Mouse (Mus musculus) midbrain, embryonic 11.5 days (tissue): Measurements from ENCODE around the gene Doc2b. TPM values are rescaled to one million over a fixed set of nuclear protein-coding genes. Genes with fewer than 3 reads are reported as not detected.
A peak's percentile ranks its signal among the peaks of the same experiment; 100 is the strongest.

Experiments
- ATAC-seq: fragments of 200-750 bp; cut with Nextera tagmentation; 2 replicates; pipeline ENCODE4 v1.8.0; 2017; ENCODE audit warnings: moderate TSS enrichment, moderate library complexity; ENCODE audit not compliant: low FRiP score
- DNase-seq: peaks from one replicate; pipeline ENCODE4 v3.0.0; 2015; ENCODE audit warnings: low spot score; ENCODE audit errors: missing footprints
- H3K27ac ChIP-seq: fragments of 300-500 bp; sonication (generic); 2 replicates; pipeline ENCODE4 v1.5.1; 2014; ENCODE audit warnings: low read depth, low read length
- H3K27me3 ChIP-seq: fragments of 300-500 bp; sonication (generic); 2 replicates; pipeline ENCODE4 v1.6.1; 2014; ENCODE audit warnings: mild to moderate bottlenecking, low read length, moderate library complexity, mixed read lengths; ENCODE audit not compliant: control insufficient read depth, insufficient read depth
- H3K36me3 ChIP-seq: fragments of 300-500 bp; sonication (generic); 2 replicates; pipeline ENCODE4 v1.6.1; 2014; ENCODE audit warnings: mild to moderate bottlenecking, low read length, moderate library complexity, mixed read lengths; ENCODE audit not compliant: control insufficient read depth, insufficient read depth
- H3K4me1 ChIP-seq: fragments of 300-500 bp; sonication (generic); 2 replicates; pipeline ENCODE4 v1.6.1; 2014; ENCODE audit warnings: low read length; ENCODE audit not compliant: control insufficient read depth, insufficient read depth
- H3K4me2 ChIP-seq: fragments of 300-500 bp; sonication (generic); 2 replicates; pipeline ENCODE4 v1.6.1; 2014; ENCODE audit warnings: mild to moderate bottlenecking, moderate library complexity
- H3K4me3 ChIP-seq: fragments of 300-500 bp; sonication (generic); 2 replicates; pipeline ENCODE4 v1.5.1; 2014; ENCODE audit warnings: low read depth, low read length
- H3K9ac ChIP-seq: fragments of 300-500 bp; sonication (generic); 2 replicates; pipeline ENCODE4 v1.6.1; 2014; ENCODE audit warnings: low read length
- H3K9me3 ChIP-seq: fragments of 300-500 bp; sonication (generic); 2 replicates; pipeline ENCODE4 v1.6.1; 2016; ENCODE audit warnings: low read length; ENCODE audit not compliant: control insufficient read depth
- WGBS: fragments of 180-500 bp; shearing (Covaris S2); extraction: QIAGEN DNeasy Blood & Tissue Kit; methylation state at CpG from one replicate; pipeline ENCODE4 v1.1.7; 2014; 5-methylcytosine and 5-hydroxymethylcytosine counted together
- polyA plus RNA-seq: library from polyadenylated mRNA; unstranded; fragments of >200 nt; fragmentation: Nextera tagmentation; extraction: Ambion mirVana; gene quantifications from 2 replicates; pipeline ENCODE4 v1.2.1, GENCODE M21; 2014

Doc2b gene
- polyA plus RNA-seq: 0.58 and 0.68 TPM in 2 replicates

DNA sequence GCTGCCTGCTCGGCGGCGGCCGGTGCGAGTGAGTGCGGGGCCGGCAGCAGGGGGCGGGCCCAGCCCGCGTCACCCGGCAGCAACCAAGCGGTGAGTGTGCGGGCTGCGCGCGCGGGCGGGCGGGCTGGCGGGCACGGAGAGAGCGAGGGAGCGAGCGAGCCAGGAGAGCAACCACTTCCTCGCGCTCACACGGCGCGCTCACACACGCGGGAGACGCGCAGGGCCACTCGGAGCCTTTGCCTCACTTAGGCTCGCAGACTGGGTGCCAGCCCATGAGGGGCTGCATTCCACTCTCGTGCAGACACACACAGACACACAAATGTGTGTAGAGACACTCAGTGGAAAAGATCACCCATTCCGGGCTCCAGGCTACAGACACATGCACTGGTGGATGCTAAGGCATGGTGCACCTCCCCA lies at the start of gene Doc2b:
Doc2b (minus strand) TSS at position 21 of the 417 bp plus-strand sequence.
- no peaks in the 10 kb centered on the region for H3K9me3 ChIP-seq
- DNase-seq: no peak
- H3K27me3 ChIP-seq: peaks cover 40% of the 10 kb centered on the region
- ATAC-seq: peak; percentile 72
- H3K36me3 ChIP-seq: no peaks in the 10 kb centered on the region
- H3K4me3 ChIP-seq: peak within 1 kb of the TSS; percentile 36
- peak within 1 kb of the TSS; percentile 48 for H3K4me2 ChIP-seq
- H3K4me1 ChIP-seq: peaks cover 12% of the 10 kb centered on the region; the same call in 1 of the 2 replicates
- H3K27ac ChIP-seq: no peak within 1 kb of the TSS
- H3K9ac ChIP-seq: peak within 1 kb of the TSS; percentile 39
- 3% methylated on average over 30 of the region's 37 CpGs for WGBS

DNA sequence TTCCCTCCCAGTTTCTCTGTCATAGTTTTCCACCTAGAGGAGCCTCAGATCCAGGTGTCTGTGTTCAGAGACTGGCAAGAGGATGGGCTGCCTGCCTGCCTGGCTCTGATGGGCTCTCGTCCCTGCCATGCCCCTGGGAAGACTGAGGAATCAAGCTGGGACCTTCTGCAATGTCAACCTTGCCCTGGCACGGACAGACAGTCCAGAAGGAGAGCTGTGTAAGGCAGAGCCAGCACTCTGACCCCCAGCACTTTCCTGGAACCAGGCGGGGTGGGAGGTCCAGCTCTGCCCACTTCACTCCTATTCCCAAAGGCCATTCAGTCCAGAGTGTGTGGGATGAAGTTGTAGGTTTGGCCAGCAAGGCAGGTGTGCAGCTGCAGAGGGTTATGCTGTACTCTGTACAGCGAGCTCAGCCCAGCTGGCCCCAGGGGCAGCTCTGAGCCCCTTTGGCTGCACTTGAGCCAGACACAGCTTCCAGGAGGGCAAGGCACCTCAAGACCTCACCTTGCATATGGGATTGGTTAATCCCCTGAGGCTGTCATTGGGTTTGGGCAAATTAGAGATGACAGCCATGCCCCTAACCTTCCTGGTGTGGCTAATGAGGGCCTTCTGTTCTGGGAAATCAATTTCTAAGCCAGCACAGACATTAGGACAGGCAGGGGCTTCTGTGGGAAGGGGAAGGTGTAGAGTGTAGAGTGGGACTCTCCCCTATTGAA lies 47.2 kb upstream of the Doc2b start:
- ATAC-seq (no peak), DNase-seq (no peak)
- no peak overlapping the region for H3K4me3 ChIP-seq
- no peaks in the 10 kb centered on the region for H3K27me3 ChIP-seq
- peaks cover 21% of the 10 kb centered on the region for H3K4me1 ChIP-seq
- no peaks in the 10 kb centered on the region for H3K36me3 ChIP-seq
- no peaks in the 10 kb centered on the region for H3K9me3 ChIP-seq
- no peak overlapping the region for H3K4me2 ChIP-seq
- WGBS: 58% methylated on average over 4 of the region's 4 CpGs
- no peak overlapping the region for H3K9ac ChIP-seq
- no peak overlapping the region; the same call in 1 of the 2 replicates for H3K27ac ChIP-seq

DNA sequence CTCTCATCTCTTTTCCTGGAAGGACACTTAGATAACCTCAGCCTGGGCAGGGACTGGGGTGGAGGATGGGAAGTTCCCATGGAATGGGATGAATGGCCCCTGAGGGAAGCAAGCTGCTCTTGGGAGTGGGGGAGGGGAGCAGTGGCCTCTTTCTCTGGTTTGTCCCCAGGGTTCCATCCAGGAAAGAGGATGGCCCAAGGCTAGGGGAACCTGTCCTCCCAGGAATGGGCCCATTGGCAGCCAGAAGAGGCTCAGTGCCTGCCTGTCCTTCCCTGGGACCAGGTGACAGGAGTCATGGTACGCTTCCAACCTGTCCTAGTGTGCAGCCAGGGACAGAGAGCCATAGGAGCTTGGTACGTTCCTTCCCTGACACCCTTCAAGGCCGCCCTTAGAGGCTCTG lies 45.7 kb upstream of the Doc2b start:
- peaks cover 21% of the 10 kb centered on the region for H3K4me1 ChIP-seq
- WGBS: 77% methylated on average over 3 of the region's 3 CpGs
- H3K27ac ChIP-seq: peak overlapping the region; percentile 57
- H3K27me3 ChIP-seq: no peaks in the 10 kb centered on the region
- no peak overlapping the region for H3K9ac ChIP-seq
- H3K4me2 ChIP-seq: no peak overlapping the region
- H3K36me3 ChIP-seq: no peaks in the 10 kb centered on the region
- DNase-seq (peak; percentile 68), ATAC-seq (no peak)
- H3K4me3 ChIP-seq: no peak overlapping the region
- H3K9me3 ChIP-seq: no peaks in the 10 kb centered on the region

GRCm38 (mm10) chr11:75839536-75840430 lies 43.9 kb upstream of the Doc2b start:
- DNase-seq (no peak), ATAC-seq (no peak)
- H3K4me2 ChIP-seq: no peak overlapping the region
- H3K9me3 ChIP-seq: no peaks in the 10 kb centered on the region
- H3K9ac ChIP-seq: no peak overlapping the region
- no peak overlapping the region for H3K27ac ChIP-seq
- no peaks in the 10 kb centered on the region for H3K27me3 ChIP-seq
- H3K4me1 ChIP-seq: peaks cover 21% of the 10 kb centered on the region
- no peaks in the 10 kb centered on the region for H3K36me3 ChIP-seq
- WGBS: 74% methylated on average over 12 of the region's 12 CpGs
- H3K4me3 ChIP-seq: no peak overlapping the region

- no peak for ATAC-seq
- Histone ChIP-seq H3K4me3 (no peak overlapping the region), H3K4me2 (no peak overlapping the region), H3K36me3 (no peaks in the 10 kb centered on the region), H3K27me3 (no peaks in the 10 kb centered on the region), H3K9ac (no peak overlapping the region), H3K27ac (no peak overlapping the region), H3K4me1 (peaks cover 21% of the 10 kb centered on the region), H3K9me3 (no peaks in the 10 kb centered on the region)
- WGBS: 80% methylated on average over 10 of the region's 10 CpGs
- DNase-seq: no peak
These were observed 43.1 kb upstream of the Doc2b start for GRCm38 (mm10) chr11:75838861-75839426.

- H3K9ac ChIP-seq: no peak overlapping the region
- H3K4me3 ChIP-seq: no peak overlapping the region
- no peak for ATAC-seq
- DNase-seq: peak; percentile 61
- no peaks in the 10 kb centered on the region for H3K9me3 ChIP-seq
- 62% methylated on average over 11 of the region's 11 CpGs for WGBS
- H3K4me2 ChIP-seq: no peak overlapping the region
- no peaks in the 10 kb centered on the region for H3K36me3 ChIP-seq
- no peak overlapping the region for H3K27ac ChIP-seq
- peaks cover 11% of the 10 kb centered on the region for H3K4me1 ChIP-seq
- no peaks in the 10 kb centered on the region for H3K27me3 ChIP-seq
These were observed 40.4 kb upstream of the Doc2b start for GRCm38 (mm10) chr11:75836240-75836610.

DNA sequence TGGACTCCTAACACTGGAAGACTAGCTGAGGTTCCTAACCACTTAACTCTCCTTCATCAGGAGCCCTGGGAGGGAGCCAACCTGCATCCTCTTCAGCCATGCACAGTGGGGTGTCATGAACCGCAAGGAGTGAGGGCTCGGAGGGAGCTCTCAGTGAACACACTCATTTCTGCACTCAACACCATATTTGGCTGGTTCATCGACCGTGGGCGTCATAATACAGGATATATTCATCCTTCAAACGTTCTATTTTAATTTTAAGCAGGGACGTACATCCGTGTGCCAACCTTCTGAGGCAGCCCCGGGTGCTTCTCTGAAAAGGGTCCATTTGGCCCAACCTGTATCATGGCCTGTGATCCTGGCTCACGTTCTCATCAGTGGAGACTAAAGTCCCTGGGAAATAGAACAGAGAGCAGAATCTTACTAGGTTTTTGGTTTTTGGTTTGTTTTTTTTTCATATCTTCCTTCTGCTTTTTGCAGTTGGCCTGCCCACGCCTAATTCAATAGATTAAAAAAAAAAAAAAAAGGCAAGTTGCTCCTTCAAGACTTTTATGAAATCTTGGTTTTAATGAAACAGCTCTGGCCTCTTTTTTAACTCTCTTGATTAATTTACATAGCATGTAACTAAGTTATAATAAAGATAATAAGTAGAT lies 39.9 kb upstream of the Doc2b start:
- H3K27me3 ChIP-seq: no peaks in the 10 kb centered on the region
- H3K4me1 ChIP-seq: peaks cover 10% of the 10 kb centered on the region
- H3K27ac ChIP-seq: no peak overlapping the region
- no peak overlapping the region for H3K9ac ChIP-seq
- no peak for ATAC-seq
- no peak overlapping the region for H3K4me2 ChIP-seq
- DNase-seq: peak; percentile 69
- no peaks in the 10 kb centered on the region for H3K36me3 ChIP-seq
- no peaks in the 10 kb centered on the region for H3K9me3 ChIP-seq
- 82% methylated on average over 11 of the region's 11 CpGs for WGBS
- no peak overlapping the region for H3K4me3 ChIP-seq

DNA sequence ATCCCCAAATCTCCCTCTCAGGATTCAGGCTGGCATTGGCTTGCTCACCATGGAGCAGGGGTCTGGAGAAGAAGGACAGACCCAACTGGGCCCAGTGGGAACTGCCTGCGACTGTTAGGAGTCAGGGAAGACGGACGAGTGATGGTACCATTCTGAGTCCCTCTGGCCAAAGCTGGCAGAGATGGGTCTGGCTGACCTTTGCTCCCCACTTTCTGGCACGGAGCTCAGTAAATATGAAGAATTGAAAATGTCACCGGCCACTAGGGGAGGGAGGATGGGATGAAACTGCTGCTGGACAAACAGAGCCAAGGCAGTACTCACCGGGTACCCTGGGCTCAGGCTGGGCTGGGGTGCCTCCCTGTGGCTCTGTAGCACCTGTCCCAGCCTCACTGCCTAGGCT lies 37.2 kb upstream of the Doc2b start:
- peak; percentile 68 for DNase-seq
- no peak overlapping the region for H3K9ac ChIP-seq
- H3K4me2 ChIP-seq: no peak overlapping the region
- no peaks in the 10 kb centered on the region for H3K4me1 ChIP-seq
- WGBS: 81% methylated on average over 6 of the region's 6 CpGs
- no peak overlapping the region for H3K4me3 ChIP-seq
- no peak overlapping the region for H3K27ac ChIP-seq
- no peak for ATAC-seq
- no peaks in the 10 kb centered on the region for H3K27me3 ChIP-seq
- no peaks in the 10 kb centered on the region for H3K36me3 ChIP-seq
- H3K9me3 ChIP-seq: no peaks in the 10 kb centered on the region
